Mouse (Mus musculus) cerebellum, adult 2 months (tissue): Measurements from ENCODE around the gene Vmn2r89.

ENCODE experiments used
- CTCF ChIP-seq: fragments of 200-500 bp; IDR thresholded peaks from 2 replicates; pipeline ENCODE4 v1.5.1; 2011; ENCODE audit warnings: low read depth, mild to moderate bottlenecking, control low read depth, low read length, moderate library complexity, borderline replicate concordance; ENCODE audit not compliant: insufficient read depth
- POLR2A ChIP-seq: fragments of 200-500 bp; IDR thresholded peaks from 2 replicates; pipeline ENCODE4 v1.6.1; 2011; ENCODE audit warnings: low read length, control low read depth, borderline replicate concordance; ENCODE audit not compliant: insufficient read depth

- TF ChIP-seq POLR2A (no peak), CTCF (no peak)
Observed at GRCm38 (mm10) chr14:51497958-51498357, 46.3 kb downstream of the Vmn2r89 start.
